ENCODE assay signal across 8 mouse cellular contexts in the genomic region with DNA sequence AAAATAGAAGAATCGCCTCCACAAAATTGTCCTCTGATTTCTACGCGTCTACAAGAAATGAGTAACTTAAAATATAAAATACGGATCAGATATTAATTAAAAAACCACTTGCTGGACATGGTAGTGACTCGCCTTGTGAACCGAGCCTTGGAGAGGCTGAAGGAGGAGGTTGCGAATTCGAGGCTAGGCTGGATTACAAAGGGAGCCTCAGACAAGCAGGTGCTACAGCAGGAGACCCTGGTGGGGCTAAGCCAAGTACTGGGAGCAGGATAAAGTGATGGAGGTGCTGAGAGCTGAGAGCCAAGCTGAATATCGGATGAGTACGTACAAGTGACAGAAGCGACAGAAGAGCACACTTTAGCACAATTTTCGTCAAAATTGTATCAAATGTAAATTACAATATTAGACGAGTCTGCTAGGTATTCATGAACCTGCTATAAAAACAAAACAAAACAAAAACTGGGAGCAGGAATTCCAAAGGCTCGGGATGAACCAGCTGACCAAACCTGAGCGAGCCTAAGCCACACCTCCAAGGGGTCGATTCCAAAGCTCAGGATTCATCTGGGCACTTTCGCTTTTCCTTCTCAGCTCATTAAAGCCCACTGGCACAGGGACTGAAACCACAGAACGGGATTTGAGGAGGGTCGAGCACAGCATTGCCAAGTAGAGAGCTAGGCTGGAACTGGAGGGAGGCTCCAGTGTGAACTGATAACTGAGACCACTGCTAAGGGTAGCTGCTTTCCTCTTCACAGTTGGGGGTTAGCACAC. TPM values are rescaled to one million over a fixed set of nuclear protein-coding genes. Genes with fewer than 3 reads are reported as not detected.
A peak's percentile ranks its signal among the peaks of the same experiment; 100 is the strongest.
DNase-seq lines count a peak whose midpoint lies in the region; ATAC-seq and TF ChIP-seq lines count a peak whose summit lies in the region.

A gene (minus strand): TSS at position 434 of the 768 bp plus-strand sequence.

- ATAC-seq in intestine, embryonic 15.5 days = peak; percentile 39; the same call in 1 of the 2 replicates
- ATAC-seq in limb, embryonic 14.5 days (ENCODE audit: low FRiP score, low read depth) = peak; percentile 18; the same call in 1 of the 2 replicates
- peak; percentile 44 for ATAC-seq in neural tube, embryonic 14.5 days (ENCODE audit: low read depth)

- TF ChIP-seq CTCF in spleen, adult 2 months (IDR thresholded peaks at IDR 0.05; ENCODE audit: extremely low read depth, insufficient read depth, insufficient read length, insufficient replicate concordance) = no peak

- no peaks in the 10 kb centered on the region for H3K27me3 ChIP-seq in spleen, adult 2 months (ENCODE audit: control insufficient read depth, insufficient read depth, low read length)
- no peaks in the 10 kb centered on the region for H3K27me3 ChIP-seq in intestine, embryonic 15.5 days (replicated peaks)
- no peaks in the 10 kb centered on the region for H3K27me3 ChIP-seq in limb, embryonic 14.5 days (ENCODE audit: control insufficient read depth, insufficient read depth, low read length)
- H3K27me3 ChIP-seq in neural tube, embryonic 14.5 days (ENCODE audit: control insufficient read depth, insufficient read depth, low read length) = no peaks in the 10 kb centered on the region

- H3K4me1 ChIP-seq in spleen, adult 2 months (ENCODE audit: control insufficient read depth, insufficient read depth, insufficient read length) = peaks cover 14% of the 10 kb centered on the region; the same call in 1 of the 2 replicates
- peaks cover 22% of the 10 kb centered on the region for H3K4me1 ChIP-seq in brown adipose tissue, adult 24 weeks (ENCODE audit: control insufficient read depth, insufficient read depth, insufficient read length, low read length)
- H3K4me1 ChIP-seq in intestine, embryonic 15.5 days (replicated peaks) = peaks cover 33% of the 10 kb centered on the region
- peaks cover 25% of the 10 kb centered on the region for H3K4me1 ChIP-seq in limb, embryonic 14.5 days (ENCODE audit: control insufficient read depth, insufficient read depth, low read length)
- H3K4me1 ChIP-seq in neural tube, embryonic 14.5 days (ENCODE audit: control insufficient read depth, insufficient read depth, low read length) = peaks cover 28% of the 10 kb centered on the region

- peak within 1 kb of the TSS; percentile 82 for H3K4me3 ChIP-seq in spleen, adult 2 months (ENCODE audit: extremely low read depth, insufficient read depth, insufficient read length)
- H3K4me3 ChIP-seq in brown adipose tissue, adult 24 weeks (ENCODE audit: insufficient read depth, low read depth, low read length) = peak within 1 kb of the TSS; percentile 94
- peak within 1 kb of the TSS; percentile 96 for H3K4me3 ChIP-seq in intestine, embryonic 15.5 days (replicated peaks)
- H3K4me3 ChIP-seq in limb, embryonic 14.5 days (replicated peaks; ENCODE audit: low read length) = peak within 1 kb of the TSS; percentile 80
- peak within 1 kb of the TSS; percentile 91 for H3K4me3 ChIP-seq in neural tube, embryonic 14.5 days (ENCODE audit: low read depth, low read length)

- peak within 1 kb of the TSS; percentile 90 for H3K27ac ChIP-seq in spleen, adult 2 months (ENCODE audit: insufficient read depth, low read length)
- H3K27ac ChIP-seq in brown adipose tissue, adult 24 weeks (replicated peaks; ENCODE audit: low read depth, low read length) = peak within 1 kb of the TSS; percentile 100
- H3K27ac ChIP-seq in intestine, embryonic 15.5 days = peak within 1 kb of the TSS; percentile 92
- peak within 1 kb of the TSS; percentile 94 for H3K27ac ChIP-seq in limb, embryonic 14.5 days (replicated peaks; ENCODE audit: low read depth, low read length)
- peak within 1 kb of the TSS; percentile 94 for H3K27ac ChIP-seq in neural tube, embryonic 14.5 days (ENCODE audit: low read depth, low read length)

- DNase-seq in spleen, adult 2 months (ENCODE audit: low read depth in 1 of 2, low spot score in 2 of 2) = no peak
- DNase-seq in spleen, postnatal 36 days (ENCODE audit: low spot score in 2 of 2) = no peak
- DNase-seq in gastrocnemius, postnatal 36 days = no peak
- DNase-seq in limb, embryonic 14.5 days (ENCODE audit: low spot score) = no peak
- no peak for DNase-seq in T-cell, adult 2 months (ENCODE audit: low spot score)

- intact Hi-C loops in gastrocnemius, postnatal 36 days (cut with DNase I) = no loop called here

- no peaks in the 10 kb centered on the region for H3K9me3 ChIP-seq in intestine, embryonic 15.5 days
- no peaks in the 10 kb centered on the region for H3K9me3 ChIP-seq in limb, embryonic 14.5 days (ENCODE audit: control insufficient read depth, low read length)
- H3K9me3 ChIP-seq in neural tube, embryonic 14.5 days (ENCODE audit: control insufficient read depth, low read length) = no peaks in the 10 kb centered on the region

- TF ChIP-seq POLR2A in spleen, adult 2 months (IDR thresholded peaks at IDR 0.05; ENCODE audit: low read depth, low read length) = no peak
- TF ChIP-seq POLR2A in limb, embryonic 14.5 days (IDR thresholded peaks at IDR 0.05; ENCODE audit: borderline replicate concordance, extremely low read depth, insufficient read depth, insufficient read length) = no peak

- 9% methylated on average over 19 of the region's 19 CpGs for WGBS in spleen, adult 2 months
- 2% methylated on average over 19 of the region's 19 CpGs for WGBS in intestine, embryonic 15.5 days
- 1% methylated on average over 19 of the region's 19 CpGs for WGBS in limb, embryonic 14.5 days
- 3% methylated on average over 19 of the region's 19 CpGs for WGBS in neural tube, embryonic 14.5 days

- peak within 1 kb of the TSS; percentile 78 for H3K4me2 ChIP-seq in intestine, embryonic 15.5 days (replicated peaks)
- peak within 1 kb of the TSS; percentile 62 for H3K4me2 ChIP-seq in limb, embryonic 14.5 days (replicated peaks; ENCODE audit: low read depth, low read length, severe bottlenecking)
- H3K4me2 ChIP-seq in neural tube, embryonic 14.5 days (ENCODE audit: low read depth, low read length) = peak within 1 kb of the TSS; percentile 75

- H3K36me3 ChIP-seq in spleen, adult 2 months (ENCODE audit: control insufficient read depth, insufficient read depth, low read length) = peaks cover 8% of the 10 kb centered on the region
- H3K36me3 ChIP-seq in intestine, embryonic 15.5 days = peaks cover 19% of the 10 kb centered on the region
- H3K36me3 ChIP-seq in limb, embryonic 14.5 days (ENCODE audit: control insufficient read depth, insufficient read depth, low read length) = peaks cover 19% of the 10 kb centered on the region
- H3K36me3 ChIP-seq in neural tube, embryonic 14.5 days (ENCODE audit: control insufficient read depth, insufficient read depth, low read length) = peaks cover 7% of the 10 kb centered on the region; the same call in 1 of the 2 replicates

- H3K9ac ChIP-seq in intestine, embryonic 15.5 days = peak within 1 kb of the TSS; percentile 98
- H3K9ac ChIP-seq in limb, embryonic 14.5 days (ENCODE audit: low read depth, low read length, severe bottlenecking) = peak within 1 kb of the TSS; percentile 95
- H3K9ac ChIP-seq in neural tube, embryonic 14.5 days (replicated peaks; ENCODE audit: low read depth, low read length) = peak within 1 kb of the TSS; percentile 87

RNA-seq across cellular contexts. Expression of the gene that starts here (rescaled TPM):
- 56.2 and 71.0 TPM in 2 replicates for polyA plus RNA-seq in spleen, adult 2 months (2012; rRNA removed)
- polyA plus RNA-seq in brown adipose tissue, adult 24 weeks (2012; ENCODE audit: insufficient read depth, insufficient read length, missing spikeins) = 35.9 and 48.9 TPM in 2 replicates
- 10 to 100 TPM; 34.8 to 41.4 TPM for total RNA-seq in gastrocnemius, postnatal 36 days (2021)
- 18.3 and 21.8 TPM in 2 replicates for polyA plus RNA-seq in intestine, embryonic 15.5 days (2015; fragmentation: Nextera tagmentation; extraction: Ambion mirVana)
- 84.9 and 118 TPM in 2 replicates for polyA plus RNA-seq in limb, embryonic 14.5 days (2012; rRNA removed)
- 5.6 and 6.4 TPM in 2 replicates for polyA plus RNA-seq in limb, embryonic 14.5 days (2014; fragmentation: Nextera tagmentation; extraction: Ambion mirVana)
- polyA plus RNA-seq in neural tube, embryonic 14.5 days (2014; fragmentation: Nextera tagmentation; extraction: Ambion mirVana) = 8.1 and 15.8 TPM in 2 replicates
